Mouse (Mus musculus) CH12.LX (cell line): ENCODE data around the gene Ube2h. TPM values are rescaled to one million over a fixed set of nuclear protein-coding genes. Genes with fewer than 3 reads are reported as not detected.

Source experiments
- DNase-seq: peaks from one replicate; pipeline ENCODE4 v3.0.0-alpha.2; 2013; ENCODE audit errors: extremely low read depth
- H3K27ac ChIP-seq: 2 replicates; pipeline ENCODE4 v1.5.1; 2012; ENCODE audit warnings: low read depth, mild to moderate bottlenecking, control low read depth, moderate library complexity; ENCODE audit not compliant: insufficient read depth
- H3K27me3 ChIP-seq: replicated peaks from 2 replicates; pipeline ENCODE3; 2012; ENCODE audit warnings: inconsistent platforms
- H3K36me3 ChIP-seq, 2 experiments: replicated peaks in 1 of 2; 2 replicates each; pipeline versions ENCODE3 to v1.6.1; 2012; ENCODE audit warnings: inconsistent platforms in 1 of 2, low read length in 1 of 2, mild to moderate bottlenecking in 1 of 2, mixed read lengths in 1 of 2, moderate library complexity in 1 of 2; ENCODE audit not compliant: control insufficient read depth in 1 of 2, insufficient read depth in 1 of 2
- H3K4me1 ChIP-seq, 2 experiments: 2 replicates each; pipeline ENCODE4 v1.6.1; 2012; ENCODE audit warnings: inconsistent platforms in 1 of 2, moderate library complexity in 1 of 2; ENCODE audit not compliant: insufficient read depth in 2 of 2, control insufficient read depth in 1 of 2
- H3K4me2 ChIP-seq: 2 replicates; pipeline ENCODE4 v1.6.1; 2012; ENCODE audit warnings: low read depth, mild to moderate bottlenecking, control low read depth; ENCODE audit not compliant: poor library complexity, insufficient read depth, severe bottlenecking
- H3K4me3 ChIP-seq, 3 experiments: fragments of 150-350 bp in 1 of 3; sonication (generic) in 1 of 3; replicated peaks in 1 of 3; 2 replicates each; pipeline versions ENCODE3 to v1.5.1; 2011 to 2012; ENCODE audit warnings: low read depth in 2 of 3, low read length in 2 of 3, mild to moderate bottlenecking in 2 of 3, moderate library complexity in 2 of 3, control low read depth in 1 of 3, improper control_type of control experiment in 1 of 3, inconsistent platforms in 1 of 3, mixed read lengths in 1 of 3; ENCODE audit not compliant: poor library complexity in 1 of 3
- H3K79me2 ChIP-seq: replicated peaks from 2 replicates; pipeline ENCODE4 v1.6.1; 2012; ENCODE audit warnings: mild to moderate bottlenecking, moderate library complexity; ENCODE audit not compliant: control insufficient read depth, poor library complexity, insufficient read depth, severe bottlenecking; ENCODE audit errors: extremely low read depth
- H3K9ac ChIP-seq: 2 replicates; pipeline ENCODE4 v1.6.1; 2012; ENCODE audit warnings: low read depth, mild to moderate bottlenecking, control low read depth, moderate library complexity; ENCODE audit not compliant: insufficient read depth
- H3K9me3 ChIP-seq: replicated peaks from 2 replicates; pipeline ENCODE3; 2012; ENCODE audit warnings: low read length, inconsistent platforms, mixed read lengths
- CHD1 ChIP-seq: IDR thresholded peaks from 2 replicates; pipeline ENCODE4 v1.6.1; 2012; ENCODE audit warnings: low read depth, low read length, improper control_type of control experiment, inconsistent platforms
- CTCF ChIP-seq, 2 experiments: IDR thresholded peaks in 1 of 2; conservative IDR thresholded peaks in 1 of 2; 2 replicates each; pipeline ENCODE4 v1.5.1; 2011 to 2012; ENCODE audit warnings: low read depth in 2 of 2, low read length in 2 of 2, improper control_type of control experiment in 1 of 2, inconsistent platforms in 1 of 2, mild to moderate bottlenecking in 1 of 2, moderate library complexity in 1 of 2
- ETS1 ChIP-seq: conservative IDR thresholded peaks from 2 replicates; pipeline ENCODE4 v1.6.1; 2012; ENCODE audit warnings: low read depth, mild to moderate bottlenecking, inconsistent platforms, low read length, improper control_type of control experiment, moderate library complexity
- GABPA ChIP-seq: IDR thresholded peaks from 2 replicates; pipeline ENCODE4 v1.6.1; 2012; ENCODE audit warnings: low read depth, low read length, improper control_type of control experiment, inconsistent platforms; ENCODE audit not compliant: insufficient replicate concordance
- JUN ChIP-seq: IDR thresholded peaks from 2 replicates; pipeline ENCODE4 v1.6.1; 2011; ENCODE audit warnings: low read depth, mild to moderate bottlenecking, low read length, improper control_type of control experiment, moderate library complexity; ENCODE audit not compliant: insufficient read depth
- JUND ChIP-seq: conservative IDR thresholded peaks from 2 replicates; pipeline ENCODE4 v1.6.1; 2011; ENCODE audit warnings: low read depth, low read length, improper control_type of control experiment
- KAT2A ChIP-seq: IDR thresholded peaks from 2 replicates; pipeline ENCODE4 v1.6.1; 2012; ENCODE audit warnings: low read length, improper control_type of control experiment, inconsistent platforms; ENCODE audit not compliant: insufficient replicate concordance
- MAX ChIP-seq: IDR thresholded peaks from 2 replicates; pipeline ENCODE4 v1.6.1; 2011; ENCODE audit warnings: low read length, improper control_type of control experiment
- MAZ ChIP-seq: IDR thresholded peaks from 2 replicates; pipeline ENCODE4 v1.6.1; 2012; ENCODE audit warnings: low read depth, mild to moderate bottlenecking, inconsistent platforms, low read length, improper control_type of control experiment, moderate library complexity
- MEF2A ChIP-seq: IDR thresholded peaks from 2 replicates; pipeline ENCODE4 v1.6.1; 2014; ENCODE audit warnings: low read depth, mild to moderate bottlenecking, inconsistent platforms, low read length, improper control_type of control experiment, borderline replicate concordance
- MYC ChIP-seq: IDR thresholded peaks from 2 replicates; pipeline ENCODE4 v1.6.1; 2011; ENCODE audit warnings: low read depth, mild to moderate bottlenecking, improper control_type of control experiment, low read length
- NRF1 ChIP-seq: IDR thresholded peaks from 2 replicates; pipeline ENCODE4 v1.6.1; 2014; ENCODE audit warnings: low read depth, mild to moderate bottlenecking, inconsistent platforms, low read length, improper control_type of control experiment, moderate library complexity
- PAX5 ChIP-seq: IDR thresholded peaks from 2 replicates; pipeline ENCODE4 v1.6.1; 2012; ENCODE audit warnings: low read length, inconsistent platforms, mixed read lengths
- POLR2A ChIP-seq: IDR thresholded peaks from 2 replicates; pipeline ENCODE4 v1.6.1; 2011; ENCODE audit warnings: low read depth, mild to moderate bottlenecking, improper control_type of control experiment, low read length
- SIN3A ChIP-seq: IDR thresholded peaks from 2 replicates; pipeline ENCODE4 v1.6.1; 2012; ENCODE audit warnings: low read length, improper control_type of control experiment, inconsistent platforms
- TBP ChIP-seq: conservative IDR thresholded peaks from 2 replicates; pipeline ENCODE4 v1.6.1; 2011; ENCODE audit warnings: low read depth, low read length, improper control_type of control experiment
- TCF12 ChIP-seq: IDR thresholded peaks from 2 replicates; pipeline ENCODE4 v1.6.1; 2014; ENCODE audit warnings: low read depth, mild to moderate bottlenecking, inconsistent platforms, low read length, improper control_type of control experiment
- UBTF ChIP-seq: IDR thresholded peaks from 2 replicates; pipeline ENCODE4 v1.6.1; 2012; ENCODE audit warnings: low read depth, mild to moderate bottlenecking, inconsistent platforms, low read length, improper control_type of control experiment, moderate library complexity
- USF1 ChIP-seq: IDR thresholded peaks from 2 replicates; pipeline ENCODE4 v1.6.1; 2014; ENCODE audit warnings: low read depth, mild to moderate bottlenecking, inconsistent platforms, low read length, improper control_type of control experiment
- ZMIZ1 ChIP-seq: IDR thresholded peaks from 2 replicates; pipeline ENCODE4 v1.6.1; 2012; ENCODE audit warnings: low read depth, mild to moderate bottlenecking, inconsistent platforms, low read length, improper control_type of control experiment
- ZNF384 ChIP-seq: IDR thresholded peaks from 2 replicates; pipeline ENCODE4 v1.6.1; 2012; ENCODE audit warnings: low read depth, low read length, improper control_type of control experiment, inconsistent platforms
- dilution Hi-C: fragments of 300-500 bp; cut with MboI; formaldehyde crosslinking; loops from 2 replicates; pipeline ENCODE4 v1.14.3; 2020; ENCODE audit warnings: low sequenced_read_pairs; ENCODE audit not compliant: extremely low pct_unique_long_range_greater_than_20kb, extremely low pct_ligation_motif_present
- in situ Hi-C: fragments of 300-500 bp; cut with MboI; formaldehyde crosslinking; loops from 3 replicates; pipeline ENCODE4 v1.14.3; 2019; ENCODE audit warnings: low sequenced_read_pairs, low pct_ligation_motif_present, low pct_unique_long_range_greater_than_20kb, mixed read lengths
- polyA plus RNA-seq: library from polyadenylated mRNA; unstranded; fragments of >175 nt; gene quantifications from 2 replicates; pipeline ENCODE4 v1.2.1, GENCODE M21; 2012; ENCODE audit warnings: low read depth; ENCODE audit not compliant: insufficient read length
- total RNA-seq, 2 experiments: library from RNA; depleted of rRNA; stranded (reverse); fragments of 300-350 nt in 1 of 2; fragments of >200 nt in 1 of 2; gene quantifications; 2 replicates each; pipeline ENCODE4 v1.2.3; 2012 to 2014

Gene Ube2h
- total and polyA plus RNA-seq, 3 experiments: 6.1 to 13.4 (median 13.4) TPM

GRCm38 (mm10) chr6:30353661-30354060 is 49.3 kb upstream of the Ube2h start:
- Histone ChIP-seq H3K4me1 (peaks cover 0 to 35% of the 10 kb centered on the region in 2 experiments; a peak in 2 of 4 replicates), H3K9me3 (no peaks in the 10 kb centered on the region), H3K4me3 (no peak overlapping the region), H3K4me2 (no peak overlapping the region), H3K79me2 (no peaks in the 10 kb centered on the region), H3K9ac (no peak overlapping the region), H3K36me3 (peaks cover 0 to 7% of the 10 kb centered on the region in 2 experiments), H3K27me3 (no peaks in the 10 kb centered on the region), H3K27ac (no peak overlapping the region)
- dilution Hi-C loops (no loop called here), in situ Hi-C loops (loop anchor here (10.0 kb wide), 1 partner anchor 259 kb away; no protein-coding TSS in a partner anchor)
- TF ChIP-seq UBTF: no peak
- TF ChIP-seq TBP: no peak
- DNase-seq: no peak

- Histone ChIP-seq H3K27me3 (no peaks in the 10 kb centered on the region), H3K4me3 (no peak overlapping the region), H3K9ac (no peak overlapping the region), H3K4me2 (no peak overlapping the region), H3K27ac (no peak overlapping the region), H3K36me3 (peaks cover 0 to 7% of the 10 kb centered on the region in 2 experiments), H3K9me3 (no peaks in the 10 kb centered on the region), H3K79me2 (no peaks in the 10 kb centered on the region), H3K4me1 (peaks cover 0 to 35% of the 10 kb centered on the region in 2 experiments; a peak in 2 of 4 replicates)
- in situ Hi-C loops (loop anchor here (10.0 kb wide), 1 partner anchor 258 kb away; no protein-coding TSS in a partner anchor), dilution Hi-C loops (no loop called here)
- no peak for DNase-seq
- no peak for TF ChIP-seq PAX5
- TF ChIP-seq TCF12: no peak
- TF ChIP-seq TBP: no peak
- no peak for TF ChIP-seq MAZ
- TF ChIP-seq ZNF384: no peak
- no peak for TF ChIP-seq MEF2A
- TF ChIP-seq ETS1: no peak
- no peak for TF ChIP-seq GABPA
- no peak for TF ChIP-seq KAT2A
- no peak for TF ChIP-seq MYC
- TF ChIP-seq CHD1: no peak
- TF ChIP-seq USF1: no peak
- TF ChIP-seq NRF1: no peak
- TF ChIP-seq JUND: no peak
- no peak for TF ChIP-seq POLR2A
- no peak for TF ChIP-seq JUN
- no peak for TF ChIP-seq MAX
- TF ChIP-seq ZMIZ1: no peak
- no peak for TF ChIP-seq SIN3A
- no peak for TF ChIP-seq CTCF (conservative IDR thresholded peaks at IDR 0.05 in 1 of 2, IDR thresholded peaks at IDR 0.05 in 1 of 2; ENCODE audit: low read depth in 2 of 2, low read length in 2 of 2)
Observed at GRCm38 (mm10) chr6:30352762-30353161, 48.4 kb upstream of the Ube2h start.
